Mouse (Mus musculus) urinary bladder, adult 2 months (tissue): ENCODE data around the gene Phospho1. TPM values are rescaled to one million over a fixed set of nuclear protein-coding genes. Genes with fewer than 3 reads are reported as not detected.

Experiments used
- DNase-seq: peaks from one replicate; pipeline ENCODE4 v3.0.0; 2022; ENCODE audit warnings: low spot score
- polyA plus RNA-seq: library from polyadenylated mRNA; depleted of rRNA; stranded (reverse); fragments of >200 nt; gene quantifications from 2 replicates; pipeline ENCODE4 v1.2.3, GENCODE M21; 2012

Phospho1 gene
- polyA plus RNA-seq, 1 experiment = 33.2 TPM

- no peak for DNase-seq
Observed at GRCm38 (mm10) chr11:95834143-95834667, 9.9 kb downstream of the Phospho1 start.

GRCm38 (mm10) chr11:95834742-95835710 is 10.7 kb downstream of the Phospho1 start:
- no peak for DNase-seq

- DNase-seq = no peak
Observed at GRCm38 (mm10) chr11:95835832-95836231, 11.5 kb downstream of the Phospho1 start.

- DNase-seq = no peak
Observed at GRCm38 (mm10) chr11:95836433-95836832, 12.1 kb downstream of the Phospho1 start.

GRCm38 (mm10) chr11:95837059-95837458 is 12.8 kb downstream of the Phospho1 start, which contains the start of gene Gngt2:
Gene Gngt2 (plus strand): TSS chr11:95837216.
- peak; percentile 48 for DNase-seq

- DNase-seq = no peak
Observed at GRCm38 (mm10) chr11:95838598-95838997, 14.3 kb downstream of the Phospho1 start.

GRCm38 (mm10) chr11:95838999-95839868 is 14.9 kb downstream of the Phospho1 start:
- no peak for DNase-seq

GRCm38 (mm10) chr11:95840694-95841497 is 16.6 kb downstream of the Phospho1 start:
- no peak for DNase-seq

GRCm38 (mm10) chr11:95841498-95841830 is 17.2 kb downstream of the Phospho1 start:
- no peak for DNase-seq

- no peak for DNase-seq
Observed at GRCm38 (mm10) chr11:95842074-95842681, 17.9 kb downstream of the Phospho1 start, which contains the start of gene Abi3. Gene Abi3 (minus strand): TSS chr11:95842476.

- DNase-seq = no peak
Observed at GRCm38 (mm10) chr11:95842953-95843352, 18.7 kb downstream of the Phospho1 start.

GRCm38 (mm10) chr11:95843421-95843950 is 19.2 kb downstream of the Phospho1 start:
- no peak for DNase-seq

- DNase-seq = no peak
Observed at GRCm38 (mm10) chr11:95844935-95845334, 20.6 kb downstream of the Phospho1 start.

GRCm38 (mm10) chr11:95850898-95851297 is 26.6 kb downstream of the Phospho1 start:
- DNase-seq = no peak

- DNase-seq = no peak
Observed at GRCm38 (mm10) chr11:95853684-95854083, 29.4 kb downstream of the Phospho1 start.

- DNase-seq = no peak
Observed at GRCm38 (mm10) chr11:95857306-95857705, 33.0 kb downstream of the Phospho1 start.

GRCm38 (mm10) chr11:95857716-95858527 is 33.6 kb downstream of the Phospho1 start:
- DNase-seq = no peak

- peak; percentile 99 for DNase-seq
Observed at GRCm38 (mm10) chr11:95858528-95859467, 34.5 kb downstream of the Phospho1 start.
